Mouse (Mus musculus): Measurements from ENCODE around the gene Cd163l1. TPM values are rescaled to one million over a fixed set of nuclear protein-coding genes. Genes with fewer than 3 reads are reported as not detected.

Gene Cd163l1
- polyA plus RNA-seq, 1 experiment, result not detected

- Histone ChIP-seq H3K9me3 (ENCODE audit: control insufficient read depth, low read length) (no peaks in the 10 kb centered on the region), H3K4me1 (ENCODE audit: control insufficient read depth) (peaks cover 2% of the 10 kb centered on the region), H3K36me3 (ENCODE audit: control insufficient read depth) (no peaks in the 10 kb centered on the region), H3K4me3 (replicated peaks) (no peak overlapping the region), H3K27me3 (ENCODE audit: control insufficient read depth) (no peaks in the 10 kb centered on the region)
- TF ChIP-seq GATA1 (IDR thresholded peaks at IDR 0.05; ENCODE audit: low read length), result no peak
- no peak for TF ChIP-seq TAL1 (IDR thresholded peaks at IDR 0.05; ENCODE audit: low read length)
These were observed 29.4 kb upstream of the Cd163l1 start for GRCm38 (mm10) chr7:140188391-140189328.

GRCm38 (mm10) chr7:140190435-140190834 lies 27.6 kb upstream of the Cd163l1 start:
- Histone ChIP-seq H3K36me3 (ENCODE audit: control insufficient read depth) (no peaks in the 10 kb centered on the region), H3K9me3 (ENCODE audit: control insufficient read depth, low read length) (no peaks in the 10 kb centered on the region), H3K27me3 (ENCODE audit: control insufficient read depth) (no peaks in the 10 kb centered on the region), H3K4me3 (replicated peaks) (no peak overlapping the region), H3K4me1 (ENCODE audit: control insufficient read depth) (peaks cover 2% of the 10 kb centered on the region)
- TF ChIP-seq GATA1 (IDR thresholded peaks at IDR 0.05; ENCODE audit: low read length) (no peak), TAL1 (IDR thresholded peaks at IDR 0.05; ENCODE audit: low read length) (no peak)

GRCm38 (mm10) chr7:140192445-140192844 lies 25.6 kb upstream of the Cd163l1 start:
- H3K4me3 ChIP-seq (replicated peaks), result no peak overlapping the region

GRCm38 (mm10) chr7:140192851-140193250 lies 25.2 kb upstream of the Cd163l1 start:
- H3K9me3 ChIP-seq (ENCODE audit: control insufficient read depth, low read length), result no peaks in the 10 kb centered on the region
- no peaks in the 10 kb centered on the region for H3K27me3 ChIP-seq (ENCODE audit: control insufficient read depth)
- no peak overlapping the region for H3K4me3 ChIP-seq (replicated peaks)
- H3K4me1 ChIP-seq (ENCODE audit: control insufficient read depth), result peaks cover 2% of the 10 kb centered on the region
- H3K36me3 ChIP-seq (ENCODE audit: control insufficient read depth), result no peaks in the 10 kb centered on the region
- TF ChIP-seq GATA1 (IDR thresholded peaks at IDR 0.05; ENCODE audit: low read length), result no peak
- TF ChIP-seq TAL1 (IDR thresholded peaks at IDR 0.05; ENCODE audit: low read length), result no peak

More at GRCm38 (mm10) chr7:140192445-140192844, 25.6 kb upstream of the Cd163l1 start:
- TF ChIP-seq GATA1 (IDR thresholded peaks at IDR 0.05; ENCODE audit: low read length), result no peak
- no peak for TF ChIP-seq TAL1 (IDR thresholded peaks at IDR 0.05; ENCODE audit: low read length)
- H3K9me3 ChIP-seq (ENCODE audit: control insufficient read depth, low read length), result no peaks in the 10 kb centered on the region
- H3K36me3 ChIP-seq (ENCODE audit: control insufficient read depth), result no peaks in the 10 kb centered on the region
- peaks cover 2% of the 10 kb centered on the region for H3K4me1 ChIP-seq (ENCODE audit: control insufficient read depth)
- no peaks in the 10 kb centered on the region for H3K27me3 ChIP-seq (ENCODE audit: control insufficient read depth)

GRCm38 (mm10) chr7:140194031-140194430 lies 24.0 kb upstream of the Cd163l1 start:
- Histone ChIP-seq H3K4me3 (replicated peaks) (no peak overlapping the region), H3K27me3 (ENCODE audit: control insufficient read depth) (no peaks in the 10 kb centered on the region), H3K9me3 (ENCODE audit: control insufficient read depth, low read length) (no peaks in the 10 kb centered on the region), H3K4me1 (ENCODE audit: control insufficient read depth) (no peaks in the 10 kb centered on the region; the same call in 1 of the 2 replicates), H3K36me3 (ENCODE audit: control insufficient read depth) (no peaks in the 10 kb centered on the region)
- TF ChIP-seq TAL1 (IDR thresholded peaks at IDR 0.05; ENCODE audit: low read length) (no peak), GATA1 (IDR thresholded peaks at IDR 0.05; ENCODE audit: low read length) (no peak)

GRCm38 (mm10) chr7:140196002-140196401 lies 22.1 kb upstream of the Cd163l1 start:
- H3K9me3 ChIP-seq (ENCODE audit: control insufficient read depth, low read length), result no peaks in the 10 kb centered on the region
- H3K4me1 ChIP-seq (ENCODE audit: control insufficient read depth), result peaks cover 8% of the 10 kb centered on the region; the same call in 1 of the 2 replicates
- H3K27me3 ChIP-seq (ENCODE audit: control insufficient read depth), result no peaks in the 10 kb centered on the region
- TF ChIP-seq GATA1 (IDR thresholded peaks at IDR 0.05; ENCODE audit: low read length) (no peak), TAL1 (IDR thresholded peaks at IDR 0.05; ENCODE audit: low read length) (no peak)
- no peaks in the 10 kb centered on the region for H3K36me3 ChIP-seq (ENCODE audit: control insufficient read depth)
- H3K4me3 ChIP-seq (replicated peaks), result no peak overlapping the region

- Histone ChIP-seq H3K36me3 (ENCODE audit: control insufficient read depth) (no peaks in the 10 kb centered on the region), H3K27me3 (ENCODE audit: control insufficient read depth) (no peaks in the 10 kb centered on the region), H3K4me1 (ENCODE audit: control insufficient read depth) (peaks cover 22% of the 10 kb centered on the region; the same call in 1 of the 2 replicates), H3K9me3 (ENCODE audit: control insufficient read depth, low read length) (no peaks in the 10 kb centered on the region), H3K4me3 (replicated peaks) (no peak overlapping the region)
- no peak for TF ChIP-seq TAL1 (IDR thresholded peaks at IDR 0.05; ENCODE audit: low read length)
- TF ChIP-seq GATA1 (IDR thresholded peaks at IDR 0.05; ENCODE audit: low read length), result no peak
These were observed 17.0 kb upstream of the Cd163l1 start for GRCm38 (mm10) chr7:140201090-140201489.

- TF ChIP-seq GATA1 (IDR thresholded peaks at IDR 0.05; ENCODE audit: low read length) (no peak), TAL1 (IDR thresholded peaks at IDR 0.05; ENCODE audit: low read length) (no peak)
- Histone ChIP-seq H3K36me3 (ENCODE audit: control insufficient read depth) (no peaks in the 10 kb centered on the region), H3K9me3 (ENCODE audit: control insufficient read depth, low read length) (no peaks in the 10 kb centered on the region), H3K4me3 (replicated peaks) (no peak within 1 kb of the TSS), H3K4me1 (ENCODE audit: control insufficient read depth) (peaks cover 40% of the 10 kb centered on the region), H3K27me3 (ENCODE audit: control insufficient read depth) (no peaks in the 10 kb centered on the region)
These were observed 12.2 kb upstream of the Cd163l1 start, which contains the start of gene Olfr524 for GRCm38 (mm10) chr7:140205864-140206263. Gene Olfr524 (minus strand): TSS chr7:140205964.

- Histone ChIP-seq H3K4me1 (ENCODE audit: control insufficient read depth) (peaks cover 29% of the 10 kb centered on the region), H3K4me3 (replicated peaks) (no peak overlapping the region), H3K9me3 (ENCODE audit: control insufficient read depth, low read length) (no peaks in the 10 kb centered on the region), H3K27me3 (ENCODE audit: control insufficient read depth) (no peaks in the 10 kb centered on the region), H3K36me3 (ENCODE audit: control insufficient read depth) (no peaks in the 10 kb centered on the region)
- TF ChIP-seq TAL1 (IDR thresholded peaks at IDR 0.05; ENCODE audit: low read length), result no peak
These were observed 11.2 kb upstream of the Cd163l1 start for GRCm38 (mm10) chr7:140206904-140207303.
